Mouse (Mus musculus): Measurements from ENCODE around the gene Txndc5. TPM values are rescaled to one million over a fixed set of nuclear protein-coding genes. Genes with fewer than 3 reads are reported as not detected.

Gene Txndc5
- total RNA-seq, 4 experiments from 2014 or later, result 25.2 to 36.1 (median 28.2) TPM

GRCm38 (mm10) chr13:38527041-38527796, 1.4 kb downstream of the Txndc5 start:
- DNase-seq (ENCODE audit: low spot score in 2 of 2), result no peak

DNA sequence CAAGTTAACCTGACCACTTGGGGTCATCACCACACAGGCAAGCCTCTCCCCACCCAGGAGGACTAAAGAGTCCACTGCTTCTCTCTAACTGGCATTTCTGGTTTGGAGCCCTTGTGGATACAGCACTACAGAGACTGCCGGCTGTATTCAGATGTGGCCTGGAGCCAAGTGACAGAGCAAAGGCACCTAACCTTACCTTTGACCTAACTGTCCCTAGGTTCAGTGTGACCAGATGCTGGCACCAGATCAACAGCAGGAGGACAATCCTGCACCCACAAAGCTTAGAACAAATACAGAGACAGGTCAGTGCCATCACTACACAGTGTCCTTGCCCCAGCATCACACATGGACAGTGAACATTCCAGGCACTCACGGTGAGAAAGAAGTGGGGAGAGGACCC, 2.5 kb downstream of the Txndc5 start:
- DNase-seq (ENCODE audit: low spot score in 2 of 2), result no peak

- no peak for DNase-seq (ENCODE audit: low spot score in 2 of 2)
Observed at GRCm38 (mm10) chr13:38525261-38525660, 3.4 kb downstream of the Txndc5 start.

DNA sequence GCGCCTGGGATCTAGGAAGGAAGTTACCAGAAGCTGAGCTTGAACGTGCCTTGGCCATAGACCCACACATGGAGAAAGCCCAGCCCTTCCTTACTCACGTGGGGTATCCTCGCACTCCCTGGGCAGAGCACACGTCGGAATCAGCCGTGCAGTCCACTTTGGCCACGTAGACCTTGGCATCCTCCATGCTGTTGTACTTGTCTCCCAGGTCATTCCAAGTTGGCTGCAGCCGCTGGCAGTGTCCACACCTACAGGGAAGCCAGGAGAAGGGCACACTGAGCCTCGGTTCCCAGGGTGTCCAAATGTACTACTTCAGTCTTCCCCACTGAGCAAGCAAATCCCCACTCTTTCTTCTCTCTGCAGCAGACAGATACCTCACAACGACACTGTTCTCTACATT, 5.4 kb downstream of the Txndc5 start:
- DNase-seq (ENCODE audit: low spot score in 2 of 2), result peak in 1 of 2 experiments; percentile 20

DNA sequence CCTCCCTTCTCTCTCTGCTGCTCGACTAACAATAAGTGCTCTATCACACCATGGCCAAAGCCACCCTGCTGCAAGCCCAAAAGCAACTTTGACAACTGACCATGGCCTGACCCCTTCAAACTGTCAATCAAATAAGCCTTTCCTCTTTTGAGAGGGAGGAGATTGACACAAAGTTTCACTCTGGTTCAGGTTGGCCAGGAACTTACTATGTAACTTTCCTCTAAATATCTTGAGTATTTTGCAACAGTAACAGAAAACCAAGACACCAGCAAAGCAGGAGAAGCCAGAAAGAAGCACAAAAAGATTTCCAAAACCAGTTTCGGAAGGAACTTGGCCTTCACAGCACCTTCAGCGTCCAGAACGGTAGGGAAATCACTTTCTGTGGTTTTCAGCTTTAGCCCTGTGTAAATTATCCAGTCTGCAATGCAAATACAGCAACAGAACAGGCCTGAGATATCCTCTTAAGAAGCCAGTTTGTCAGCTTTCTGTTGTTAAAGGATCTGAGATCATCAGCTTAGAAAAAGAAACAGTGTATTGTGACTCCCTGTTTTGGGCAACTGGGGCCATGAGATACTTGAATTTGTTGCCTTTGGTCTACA, 6.5 kb downstream of the Txndc5 start:
- no peak for DNase-seq (ENCODE audit: low spot score in 2 of 2)

GRCm38 (mm10) chr13:38520299-38520698, 8.3 kb downstream of the Txndc5 start:
- no peak for DNase-seq (ENCODE audit: low spot score in 2 of 2)

DNA sequence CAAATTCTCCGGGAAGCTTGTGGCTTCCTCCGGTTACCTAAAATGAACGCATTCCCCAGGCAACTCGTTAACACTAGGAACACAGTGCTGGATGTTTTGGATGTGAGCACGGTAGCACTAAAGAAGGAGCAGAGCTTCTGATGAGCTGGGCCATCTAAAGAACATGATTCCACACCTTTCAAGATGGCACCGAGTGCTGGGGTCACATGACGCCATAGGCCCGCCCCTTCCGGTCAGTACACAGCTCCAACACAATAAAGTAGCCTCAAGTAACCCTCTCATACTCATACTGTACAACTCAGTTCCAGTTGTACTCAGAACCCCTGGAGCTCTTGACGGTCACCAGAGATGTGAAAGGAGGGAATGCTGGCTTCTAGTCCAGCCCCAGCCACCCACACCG, 12.0 kb downstream of the Txndc5 start:
- no peak for DNase-seq (ENCODE audit: low spot score in 2 of 2)

DNA sequence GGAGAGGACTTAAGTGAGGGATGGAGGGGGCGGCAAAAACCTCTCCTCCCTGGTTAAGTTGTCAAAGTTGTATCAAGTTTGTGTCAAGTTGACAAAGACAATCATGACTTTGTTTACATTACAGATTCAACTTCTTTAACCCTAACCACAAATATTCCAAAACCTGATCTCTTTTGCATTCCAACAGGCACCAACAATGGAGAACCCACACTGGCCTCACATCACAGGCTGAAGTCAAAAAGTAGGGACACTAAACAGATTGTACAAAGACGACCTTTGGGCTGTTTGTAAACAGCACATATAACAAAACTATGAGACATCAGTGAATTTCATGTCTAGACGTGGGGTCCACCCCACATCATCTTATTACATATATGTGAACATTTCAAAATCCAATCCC, 12.8 kb downstream of the Txndc5 start:
- DNase-seq (ENCODE audit: low spot score in 2 of 2), result no peak

- DNase-seq (ENCODE audit: low spot score in 2 of 2), result no peak
Observed at GRCm38 (mm10) chr13:38515431-38515830, 13.2 kb downstream of the Txndc5 start.

- no peak for DNase-seq (ENCODE audit: low spot score in 2 of 2)
Observed at GRCm38 (mm10) chr13:38513921-38514320, 14.7 kb downstream of the Txndc5 start.

DNA sequence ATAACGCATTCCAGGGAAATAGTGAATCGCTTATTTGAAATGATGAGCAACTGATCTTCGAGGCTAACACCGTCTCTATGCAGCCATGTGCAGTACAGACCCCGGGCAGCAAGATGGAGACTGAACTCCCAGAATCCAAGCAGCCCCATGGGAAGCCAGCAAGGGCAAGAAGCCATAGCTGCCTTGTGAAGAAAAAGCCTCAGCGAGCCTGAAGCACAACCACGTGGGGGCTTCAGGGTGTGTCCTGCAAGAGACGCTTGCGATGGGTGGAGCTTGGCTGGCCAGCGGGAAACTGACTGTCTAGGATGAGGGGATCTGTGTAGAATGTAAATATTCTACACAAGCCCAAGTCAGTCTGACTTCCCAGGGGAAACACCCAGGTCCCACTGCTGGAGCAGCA, 16.6 kb downstream of the Txndc5 start:
- DNase-seq (ENCODE audit: low spot score in 2 of 2), result no peak

GRCm38 (mm10) chr13:38509681-38510341, 18.8 kb downstream of the Txndc5 start:
- DNase-seq (ENCODE audit: low spot score in 2 of 2), result no peak

DNA sequence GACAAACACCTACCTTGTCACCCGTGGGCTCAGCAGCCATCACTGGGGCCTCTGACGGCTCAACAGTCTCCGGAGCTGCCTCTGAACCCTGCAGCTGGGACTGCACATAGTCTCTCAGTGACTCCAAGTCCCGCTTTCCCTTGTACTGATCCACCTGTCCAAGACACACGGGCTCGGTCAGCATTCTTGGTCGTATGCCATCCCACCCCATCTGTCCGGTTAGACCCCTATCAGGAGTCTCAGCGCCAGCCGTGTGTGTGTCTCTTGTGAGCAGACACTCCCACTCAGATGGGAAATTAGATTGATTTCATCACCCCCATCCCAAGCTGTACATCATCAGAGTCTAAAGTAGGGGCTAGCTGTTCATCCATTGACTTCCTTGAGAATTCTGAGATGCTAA, 21.7 kb downstream of the Txndc5 start:
- no peak for DNase-seq (ENCODE audit: low spot score in 2 of 2)

GRCm38 (mm10) chr13:38506320-38506719, 22.3 kb downstream of the Txndc5 start:
- peak; percentile 45 to 49 for DNase-seq (ENCODE audit: low spot score in 2 of 2)

GRCm38 (mm10) chr13:38503137-38503849, 25.3 kb downstream of the Txndc5 start:
- DNase-seq (ENCODE audit: low spot score in 2 of 2), result peak; percentile 24 to 36

DNA sequence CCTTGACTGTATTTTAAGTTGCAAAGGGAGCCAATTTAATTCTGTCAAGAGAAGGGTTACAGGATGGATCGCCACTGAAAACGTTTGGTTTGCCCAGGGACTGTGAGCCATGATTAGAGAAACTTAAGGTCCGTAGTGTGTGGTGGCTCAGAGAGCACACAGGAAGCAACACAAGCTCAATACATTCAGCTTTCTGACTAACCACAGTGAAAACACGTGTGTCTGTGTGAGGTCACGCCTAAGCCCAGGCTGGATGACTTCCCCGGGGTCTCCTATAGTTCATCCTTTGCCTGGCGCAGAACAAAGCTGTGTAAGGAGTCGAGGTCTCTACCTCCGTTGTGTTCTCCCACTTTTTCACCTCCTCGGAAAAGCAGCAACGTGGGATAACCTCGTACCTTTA, 27.3 kb downstream of the Txndc5 start:
- no peak for DNase-seq (ENCODE audit: low spot score in 2 of 2)

- no peak for DNase-seq (ENCODE audit: low spot score in 2 of 2)
Observed at GRCm38 (mm10) chr13:38496715-38497114, 31.9 kb downstream of the Txndc5 start.

- no peak for DNase-seq (ENCODE audit: low spot score in 2 of 2)
Observed at GRCm38 (mm10) chr13:38486767-38487166, 41.9 kb downstream of the Txndc5 start.

GRCm38 (mm10) chr13:38484701-38485100, 43.9 kb downstream of the Txndc5 start:
- DNase-seq (ENCODE audit: low spot score in 2 of 2), result no peak

DNA sequence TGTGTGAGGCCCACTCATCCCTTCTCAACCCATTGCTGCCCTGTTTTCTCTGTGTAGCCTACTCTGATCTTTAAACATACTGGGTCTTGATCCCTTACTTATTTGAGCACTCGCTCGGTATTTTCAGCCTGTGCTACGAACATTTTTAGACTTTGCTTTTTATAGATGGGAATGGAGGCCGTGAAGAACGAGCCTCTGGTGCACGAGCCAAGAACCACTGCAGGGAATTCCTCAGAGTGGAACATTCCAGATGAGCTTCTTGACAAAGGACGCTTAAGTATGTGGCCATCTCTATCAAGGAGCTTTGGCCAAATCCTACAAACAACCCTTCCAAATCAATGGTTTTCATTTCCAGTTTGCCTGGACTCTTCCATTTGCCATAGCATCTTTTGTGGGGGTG, 47.6 kb downstream of the Txndc5 start:
- DNase-seq (ENCODE audit: low spot score in 2 of 2), result no peak

GRCm38 (mm10) chr13:38476936-38477335, 51.7 kb downstream of the Txndc5 start:
- DNase-seq (ENCODE audit: low spot score in 2 of 2), result no peak

DNA sequence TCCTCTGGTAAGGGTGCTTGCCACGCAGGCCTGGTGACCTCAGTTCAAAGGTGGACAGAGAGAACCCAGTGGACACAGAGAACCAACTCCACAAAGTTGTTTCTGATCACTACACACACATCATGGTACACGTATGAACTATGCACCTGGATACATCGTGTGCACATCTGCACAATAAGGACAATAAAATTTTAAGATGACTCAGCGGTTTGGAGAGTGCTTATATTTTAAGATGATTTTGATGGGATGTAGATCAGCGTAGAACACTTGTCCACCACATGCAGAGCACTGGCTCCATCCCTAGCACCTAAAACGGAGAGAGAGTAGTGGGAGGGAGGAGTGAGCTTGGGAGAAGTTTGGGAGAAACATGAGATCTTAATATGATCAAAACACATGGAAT, 55.1 kb downstream of the Txndc5 start:
- DNase-seq (ENCODE audit: low spot score in 2 of 2), result no peak

Data from gastrocnemius, adult 8-10 months (tissue).